Comparison of ENCODE assay signal across 13 mouse cellular contexts in genomic region chr5:98975877-98976672, GRCm38 (mm10).
DNase-seq lines count a peak whose midpoint lies in the region; ATAC-seq lines count a peak whose summit lies in the region.
"Had no signal": no experiment of that assay in that cellular context is flagged by ENCODE, and none has a peak within 500 bp of the region (broad histone marks: within the 10 kb centered on the region; RNA-seq: fewer than 3 reads in every experiment).

No protein-coding gene starts in this region.

- no peak overlapping the region for H3K9ac ChIP-seq in midbrain, embryonic 13.5 days (replicated peaks)
- H3K9ac ChIP-seq: heart, embryonic 13.5 days; liver, embryonic 15.5 days had no signal

- 34% methylated on average over 10 of the region's 10 CpGs for WGBS in midbrain, embryonic 13.5 days

- DNase-seq in c-Kit-positive CD71-negative TER-119-negative erythroid progenitor cells, embryonic 14.5 days (ENCODE audit: low read depth) = peak; percentile 5
- peak; percentile 62 to 67 for DNase-seq in layer of hippocampus, adult 8-10 months (ENCODE audit: low spot score in 2 of 2)
- DNase-seq in urinary bladder, adult 18-20 months (ENCODE audit: low spot score in 2 of 2) = no peak
- no peak for DNase-seq in kidney, postnatal 10 days
- no peak for DNase-seq in adrenal gland, adult 8-10 months
- DNase-seq: adrenal gland, adult 2 months; cerebellum, adult 9-11 months; kidney, postnatal 14 days had no signal

- H3K9me3 ChIP-seq in midbrain, embryonic 13.5 days = no peaks in the 10 kb centered on the region
- H3K9me3 ChIP-seq: heart, embryonic 13.5 days; liver, embryonic 15.5 days had no signal

- H3K36me3 ChIP-seq in midbrain, embryonic 13.5 days = no peaks in the 10 kb centered on the region
- H3K36me3 ChIP-seq: heart, embryonic 13.5 days; liver, embryonic 15.5 days had no signal

- no peak overlapping the region for H3K4me3 ChIP-seq in midbrain, embryonic 13.5 days (replicated peaks)
- H3K4me3 ChIP-seq: heart, embryonic 13.5 days; liver, embryonic 15.5 days had no signal

- H3K4me2 ChIP-seq in midbrain, embryonic 13.5 days (replicated peaks) = 0 out of 2 replicates have a peak overlapping the region, but pooled peaks have one; percentile 3
- H3K4me2 ChIP-seq: heart, embryonic 13.5 days; liver, embryonic 15.5 days had no signal

- H3K27ac ChIP-seq in midbrain, embryonic 13.5 days = peak overlapping the region; percentile 68
- H3K27ac ChIP-seq: heart, embryonic 13.5 days; liver, embryonic 15.5 days had no signal

- H3K27me3 ChIP-seq in midbrain, embryonic 13.5 days = no peaks in the 10 kb centered on the region
- H3K27me3 ChIP-seq: heart, embryonic 13.5 days; liver, embryonic 15.5 days had no signal

- peaks cover 12% of the 10 kb centered on the region for H3K4me1 ChIP-seq in midbrain, embryonic 13.5 days (replicated peaks)
- H3K4me1 ChIP-seq: heart, embryonic 13.5 days; liver, embryonic 15.5 days had no signal

- ATAC-seq in frontal cortex, adult (ENCODE audit: low TSS enrichment) = peak; percentile 97
- peak; percentile 79 for ATAC-seq in midbrain, embryonic 13.5 days
- ATAC-seq in erythroid progenitor cell, adult 5-6 weeks (replicated peaks; ENCODE audit: low FRiP score, poor library complexity, severe bottlenecking) = no peak

Comparison
In these comparisons a context has a peak if more than half of its experiments do, and no peak if none do; other contexts are left out.
1. DNase-seq: peak in c-Kit-positive CD71-negative TER-119-negative erythroid progenitor cells, embryonic 14.5 days (single experiment) and layer of hippocampus, adult 8-10 months (2 of 2); none in urinary bladder, adult 18-20 months (0 of 2), kidney, postnatal 10 days (single experiment) and adrenal gland, adult 8-10 months (single experiment).